Mouse (Mus musculus): ENCODE data around the gene Ranbp9.

Gene Ranbp9

DNA sequence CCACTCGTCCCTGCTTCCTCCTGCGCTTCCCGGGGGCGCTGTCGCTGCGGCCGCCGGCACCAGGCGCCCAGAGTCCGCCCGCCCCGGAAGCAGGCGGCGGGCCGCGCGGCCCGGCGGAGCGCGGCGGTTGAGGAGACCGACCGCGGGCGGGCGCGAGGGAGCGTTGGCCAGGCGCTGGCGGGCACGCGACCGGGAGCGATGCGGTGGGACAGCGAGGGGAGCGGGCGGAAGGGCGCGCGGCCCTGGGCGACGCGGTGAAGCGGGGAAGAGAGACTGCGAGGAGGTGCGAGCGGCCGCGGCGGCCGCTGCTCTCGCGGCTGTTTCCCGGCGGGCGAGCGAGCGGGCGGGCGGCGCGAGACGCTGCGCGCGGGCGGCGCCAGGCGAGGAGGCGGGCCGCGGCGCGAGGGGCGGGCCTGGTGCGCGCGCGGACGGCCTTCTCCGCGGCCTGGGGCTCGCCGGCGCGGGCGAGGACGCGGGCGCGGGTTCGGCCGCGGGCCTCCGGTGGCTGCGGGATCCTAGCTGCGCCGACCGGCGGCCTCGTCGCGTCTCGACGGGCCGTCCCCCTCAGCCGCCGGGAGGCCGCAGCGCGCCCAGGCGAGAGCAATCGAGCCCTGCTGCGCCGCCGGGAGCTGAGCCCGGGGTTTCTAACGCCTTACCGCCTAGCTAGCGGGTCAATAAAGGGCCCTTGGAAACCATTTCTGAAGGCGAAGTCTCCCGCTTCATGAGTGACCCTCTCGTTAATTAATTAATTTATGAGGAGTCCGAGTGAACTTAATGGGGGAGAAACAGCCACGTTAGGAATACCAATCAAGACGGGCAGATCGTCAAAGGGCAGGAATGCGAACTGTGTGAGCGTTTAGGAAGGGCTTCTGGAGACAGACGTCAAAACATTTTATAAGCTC, at the start of gene Ranbp9:
Gene Ranbp9 (minus strand): TSS at position 326 of the 902 bp plus-strand sequence.
- DNase-seq (ENCODE audit: low spot score): peak; percentile 75

DNA sequence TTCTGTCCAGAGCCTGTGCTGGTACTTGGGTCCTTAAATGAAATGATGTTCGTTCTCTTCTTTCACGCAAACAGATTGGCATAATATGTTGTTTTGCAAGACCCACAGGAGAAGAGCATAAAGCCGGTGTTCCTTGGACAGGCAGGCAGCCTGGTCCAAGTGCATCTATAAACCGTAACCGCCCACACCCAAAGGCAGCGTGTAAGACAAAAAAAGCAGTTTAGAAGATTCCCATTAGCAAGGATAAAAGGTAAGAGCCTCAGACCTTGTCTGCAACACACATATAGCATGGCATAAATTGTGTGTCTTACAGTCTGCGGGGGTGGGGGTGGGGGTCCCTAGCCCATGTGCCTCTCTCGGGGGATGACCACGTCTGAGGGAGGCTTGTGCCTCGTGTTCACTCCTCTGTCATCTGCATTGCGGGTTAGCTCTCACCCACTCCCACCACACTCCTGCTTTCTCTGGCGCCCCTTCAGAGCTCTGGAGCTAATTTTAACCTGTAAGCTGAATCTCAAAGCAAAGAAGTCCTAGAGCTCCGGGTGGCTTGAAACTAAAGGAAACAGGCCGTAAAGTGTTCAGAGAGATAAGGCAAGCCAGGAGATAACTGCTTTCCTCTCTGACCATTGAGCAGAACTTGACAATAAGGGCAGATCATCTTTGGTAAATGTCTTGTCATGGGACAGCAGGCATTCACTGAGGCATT, 49.2 kb upstream of the Ranbp9 start:
- DNase-seq (ENCODE audit: low spot score): no peak

DNA sequence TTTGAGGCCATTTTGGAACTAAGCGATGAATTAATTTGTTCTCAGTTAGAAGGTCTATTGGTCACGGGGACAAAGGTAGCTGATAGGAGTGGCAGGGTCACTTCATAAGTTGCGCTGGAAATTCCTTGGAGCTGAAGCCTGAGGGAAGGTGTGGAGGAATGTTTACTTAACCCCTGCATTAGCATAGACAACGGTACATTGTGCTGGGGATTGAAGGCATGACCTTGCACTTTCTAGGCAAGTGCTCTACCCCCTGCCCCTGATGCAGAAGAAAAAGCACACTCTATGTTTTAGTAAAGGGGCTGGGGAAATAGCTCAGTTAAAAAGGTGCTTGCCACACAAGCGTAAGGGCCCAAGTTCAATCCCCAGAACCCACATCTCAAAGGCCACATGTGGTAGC, 45.2 kb upstream of the Ranbp9 start:
- no peak for DNase-seq (ENCODE audit: low spot score)

GRCm38 (mm10) chr13:43525363-43526134, 44.5 kb upstream of the Ranbp9 start:
- no peak for DNase-seq (ENCODE audit: low spot score)

DNA sequence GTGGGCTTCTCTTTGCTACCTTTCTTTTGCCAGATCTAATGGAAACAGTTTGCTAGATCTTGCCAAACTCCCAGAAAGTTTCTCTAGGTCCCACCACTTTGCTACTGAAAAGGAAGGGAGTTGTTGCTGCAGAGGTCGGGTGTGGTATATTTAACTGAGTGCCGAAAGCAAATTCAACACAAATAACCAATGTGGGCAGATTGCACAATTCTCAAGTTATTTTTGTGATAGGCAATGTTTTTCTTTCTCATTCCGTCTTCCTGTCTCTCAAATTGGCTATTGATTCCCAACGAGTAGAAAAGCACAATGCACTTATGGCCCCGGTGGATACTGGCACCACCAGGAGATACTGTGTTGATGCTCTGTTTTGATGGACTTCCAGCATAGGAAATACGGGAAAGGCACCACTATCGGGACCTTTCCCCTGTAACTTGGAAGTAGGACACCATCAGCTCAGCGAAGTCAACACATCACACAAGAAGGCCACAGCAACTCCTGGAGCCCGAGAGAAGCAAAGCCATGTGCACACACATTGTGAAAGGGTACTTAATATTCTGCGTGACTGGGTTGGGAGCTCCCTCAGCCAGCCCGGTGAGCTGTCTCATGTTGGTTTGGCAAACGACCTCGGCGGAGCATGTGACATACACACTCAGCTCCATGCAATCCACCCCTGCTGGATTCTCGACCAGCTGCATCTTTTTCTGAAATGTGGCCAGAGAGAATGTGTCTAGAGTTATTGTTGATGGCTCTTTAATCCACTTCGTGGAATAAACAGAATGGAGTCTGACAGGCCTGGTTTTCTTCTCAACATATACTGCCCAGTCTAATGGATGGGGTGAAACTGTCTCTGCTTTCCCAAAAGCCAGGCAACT, 43.6 kb upstream of the Ranbp9 start:
- DNase-seq (ENCODE audit: low spot score): no peak

DNA sequence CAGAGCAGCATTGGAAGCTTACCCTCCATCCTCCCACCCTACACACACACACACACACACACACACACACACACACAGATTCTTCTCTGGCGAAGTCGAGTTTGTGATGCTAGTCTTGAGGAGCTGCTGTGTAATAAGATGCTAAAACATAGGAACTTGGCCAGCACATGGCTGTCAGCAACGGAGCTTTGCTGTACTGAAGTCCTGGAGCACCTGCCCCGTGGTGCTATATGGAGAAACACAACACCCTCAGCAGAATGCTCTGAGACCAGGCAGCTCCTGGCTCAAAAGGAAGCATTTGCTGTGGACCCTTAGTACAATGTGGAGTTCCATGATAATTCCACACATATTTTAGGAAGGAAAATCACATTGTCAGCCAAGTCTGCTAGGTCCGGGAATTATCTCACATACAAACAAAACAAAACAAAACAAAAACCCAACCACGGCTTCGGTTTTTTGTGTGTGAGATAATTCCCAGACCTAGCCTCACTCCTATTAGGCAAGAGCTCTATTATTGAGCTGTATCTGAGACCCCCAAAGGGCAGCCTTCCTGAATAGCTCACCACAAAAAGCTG, 42.9 kb upstream of the Ranbp9 start:
- DNase-seq (ENCODE audit: low spot score): no peak

DNA sequence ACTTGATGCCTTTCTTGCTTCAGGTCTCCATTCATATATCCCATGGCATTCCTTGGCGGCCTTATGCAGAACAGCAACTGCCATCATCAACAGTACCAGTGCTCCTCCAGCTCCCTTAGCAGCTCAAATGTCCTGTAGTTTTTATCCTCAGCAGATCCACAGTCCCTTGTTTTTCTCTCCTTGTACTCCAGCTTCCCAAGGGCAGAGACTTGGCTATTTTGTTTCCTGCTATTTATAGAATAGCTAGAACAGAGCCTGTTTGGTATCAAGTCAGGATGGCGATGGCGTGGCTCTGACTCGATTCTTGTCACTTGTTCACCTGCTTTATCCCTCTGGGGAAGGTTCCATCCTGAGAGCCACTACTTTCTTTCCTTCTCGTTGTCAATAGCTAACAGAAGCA, 40.9 kb upstream of the Ranbp9 start:
- no peak for DNase-seq (ENCODE audit: low spot score)

DNA sequence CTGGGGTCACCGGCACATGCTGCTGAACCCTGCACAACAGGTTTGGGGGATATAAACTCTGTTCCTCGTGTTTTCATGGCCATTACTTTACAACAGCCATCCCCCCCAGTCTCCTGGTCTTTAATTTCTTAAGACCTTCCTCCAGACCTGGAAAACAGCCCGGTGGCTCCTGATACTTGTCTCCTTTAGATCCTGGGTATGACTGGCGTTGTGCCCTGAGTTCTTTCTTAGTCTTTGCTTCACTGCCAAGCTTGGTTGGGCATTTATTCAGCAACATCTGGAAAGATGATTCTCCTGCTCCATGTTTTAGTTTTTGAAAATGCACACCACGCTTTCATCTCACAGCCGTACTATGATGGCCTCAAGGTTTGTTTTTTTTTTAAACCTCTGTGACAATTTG, 38.2 kb upstream of the Ranbp9 start:
- DNase-seq (ENCODE audit: low spot score): no peak

- no peak for DNase-seq (ENCODE audit: low spot score)
These were observed 36.3 kb upstream of the Ranbp9 start for GRCm38 (mm10) chr13:43517371-43517770.

DNA sequence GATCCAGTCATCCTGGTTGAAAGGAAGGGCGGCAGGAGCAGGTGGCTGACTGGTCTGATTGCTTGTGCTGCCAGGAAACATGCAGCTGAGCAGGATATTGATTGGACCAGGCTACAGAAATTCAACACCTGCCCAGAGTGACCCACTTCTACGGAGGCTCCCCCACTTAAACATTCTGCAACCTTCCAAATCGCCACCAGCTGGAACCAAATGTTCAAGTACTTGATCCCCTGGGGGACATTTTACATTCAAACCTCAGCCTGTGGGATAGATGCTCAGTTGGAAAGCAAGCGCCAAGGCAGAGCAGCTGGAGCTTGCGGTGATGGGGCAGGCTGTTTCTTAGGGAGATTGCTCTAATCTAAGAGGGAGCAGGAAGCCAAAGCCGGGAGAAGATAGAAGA, 35.8 kb upstream of the Ranbp9 start:
- DNase-seq (ENCODE audit: low spot score): no peak

GRCm38 (mm10) chr13:43516119-43516518, 35.0 kb upstream of the Ranbp9 start:
- no peak for DNase-seq (ENCODE audit: low spot score)

DNA sequence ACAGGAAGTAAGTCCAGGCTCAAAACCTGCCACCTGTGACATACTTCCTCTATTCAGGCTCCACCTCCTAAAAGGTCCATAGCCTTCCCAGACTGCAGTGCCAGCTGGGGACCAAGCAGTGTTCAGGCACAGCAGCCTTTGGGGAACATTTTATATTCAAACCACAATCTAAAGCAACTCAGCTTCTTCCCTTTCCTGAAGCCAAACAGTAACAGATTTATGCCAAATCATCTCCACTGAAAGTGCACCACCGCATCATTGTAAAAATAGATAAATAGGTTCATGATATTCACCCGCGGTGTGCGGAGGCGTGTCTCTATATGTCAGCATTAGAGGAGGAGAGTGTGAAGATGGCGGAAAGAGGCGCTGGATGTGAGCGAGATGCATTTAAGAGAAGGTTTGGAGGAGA, 33.9 kb upstream of the Ranbp9 start:
- DNase-seq (ENCODE audit: low spot score): no peak

DNA sequence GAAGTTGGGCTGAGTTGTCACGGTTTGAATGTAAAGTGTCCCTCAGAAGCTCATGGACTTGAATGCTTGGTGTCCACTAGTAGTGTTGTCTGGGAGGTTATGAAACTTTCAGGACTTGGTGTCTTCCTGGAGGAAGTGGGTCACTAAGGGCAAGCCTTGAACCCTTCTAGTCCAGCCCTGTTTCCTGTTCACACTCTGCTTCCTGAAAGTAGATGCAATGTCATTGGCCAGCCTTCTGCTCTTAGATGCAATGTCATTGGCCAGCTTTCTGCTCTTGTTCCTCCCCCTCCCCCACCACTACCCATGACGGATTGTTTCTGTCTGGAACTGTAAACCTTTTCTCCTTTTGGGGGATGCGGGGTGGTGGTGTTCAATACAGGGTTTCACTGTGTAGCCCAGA, 31.7 kb upstream of the Ranbp9 start:
- DNase-seq (ENCODE audit: low spot score): no peak

GRCm38 (mm10) chr13:43505798-43506197, 24.7 kb upstream of the Ranbp9 start:
- no peak for DNase-seq (ENCODE audit: low spot score)

DNA sequence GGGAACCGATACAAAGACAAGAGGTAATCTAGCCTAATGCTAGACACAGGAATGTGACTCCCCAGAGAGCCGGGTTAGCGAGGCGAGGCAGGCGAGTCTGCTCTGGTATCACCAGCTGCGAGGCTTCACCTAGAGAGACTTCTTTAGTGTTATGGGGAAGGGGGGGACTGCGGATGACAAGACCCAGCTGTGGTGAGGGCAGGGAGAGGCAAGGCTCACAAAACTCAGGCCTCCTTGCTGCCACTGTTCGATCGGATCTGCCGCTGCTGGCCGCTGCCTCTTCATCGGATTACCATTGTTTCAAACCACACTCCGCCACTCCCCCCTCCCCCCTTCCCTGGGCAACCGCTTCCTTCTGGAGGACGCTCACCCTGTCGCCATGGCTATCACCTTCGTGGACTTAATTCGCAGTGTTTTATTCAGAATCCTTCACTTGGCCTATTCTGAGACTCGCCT, 22.3 kb upstream of the Ranbp9 start:
- DNase-seq (ENCODE audit: low spot score): no peak

DNA sequence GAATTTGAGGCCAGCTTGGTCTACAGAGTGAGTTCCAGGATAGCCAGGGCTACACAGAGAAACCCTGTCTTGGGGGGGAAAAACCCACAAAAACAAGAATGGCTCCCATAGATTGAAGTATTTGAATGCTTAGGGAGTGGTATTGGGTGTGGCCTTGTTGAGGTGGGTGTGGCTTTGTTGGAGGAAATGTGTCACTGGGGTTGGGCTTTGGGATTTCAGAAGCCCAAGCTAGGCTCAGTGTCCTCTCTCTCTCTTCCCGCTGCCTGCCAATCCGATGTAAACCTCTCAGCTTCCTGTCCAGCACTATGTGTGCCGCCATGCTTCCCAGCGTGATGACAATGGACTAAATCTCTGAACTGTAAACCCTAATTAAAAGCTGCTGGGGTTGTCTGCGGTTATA, 20.5 kb upstream of the Ranbp9 start:
- no peak for DNase-seq (ENCODE audit: low spot score)

- no peak for DNase-seq (ENCODE audit: low spot score)
These were observed 19.4 kb upstream of the Ranbp9 start for GRCm38 (mm10) chr13:43500483-43500850.

DNA sequence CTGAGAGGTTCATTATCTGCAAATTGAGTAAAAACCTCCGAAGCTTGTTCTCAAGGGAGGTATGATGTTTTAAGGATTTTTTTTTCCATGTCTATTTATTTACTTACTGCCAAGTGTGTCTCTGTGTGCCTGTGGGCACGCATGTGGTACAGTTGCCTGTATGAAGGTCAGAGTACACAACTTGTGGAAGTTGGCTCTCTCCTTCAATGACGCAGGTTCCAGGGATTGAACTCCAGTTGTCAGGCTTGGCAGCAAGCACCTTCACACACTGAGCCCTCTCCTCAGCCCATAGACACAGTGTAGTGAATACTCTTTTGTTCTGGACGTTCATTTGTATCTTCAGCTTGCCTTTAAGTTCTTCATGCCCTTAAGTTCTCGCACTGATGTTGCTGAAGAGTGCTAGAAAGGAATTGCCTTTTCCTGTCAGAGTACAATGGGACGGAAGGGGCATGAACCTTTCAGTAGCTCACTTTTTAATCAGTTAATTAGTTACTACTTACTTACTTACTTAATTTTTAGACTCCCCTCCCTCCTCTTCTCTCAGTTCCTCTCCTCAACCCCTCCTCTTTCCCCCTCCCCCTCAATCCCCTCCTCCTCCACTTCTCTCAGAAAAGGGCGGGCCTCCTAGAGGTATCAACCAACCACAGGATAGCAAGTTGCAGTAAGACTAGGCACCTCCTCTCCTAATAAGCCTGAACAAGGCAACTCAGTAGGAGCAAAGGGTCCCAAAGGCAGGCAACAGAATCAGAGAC, 18.8 kb upstream of the Ranbp9 start:
- no peak for DNase-seq (ENCODE audit: low spot score)

- DNase-seq (ENCODE audit: low spot score): no peak
These were observed 17.8 kb upstream of the Ranbp9 start for GRCm38 (mm10) chr13:43498849-43499248.

GRCm38 (mm10) chr13:43497769-43498168, 16.7 kb upstream of the Ranbp9 start:
- DNase-seq (ENCODE audit: low spot score): no peak

- DNase-seq (ENCODE audit: low spot score): no peak
These were observed 15.6 kb upstream of the Ranbp9 start for GRCm38 (mm10) chr13:43496660-43497059.
